ENCODE assay signal across 8 mouse cellular contexts in genomic region chr17:62881791-62882725, GRCm38 (mm10). TPM values are rescaled to one million over a fixed set of nuclear protein-coding genes. Genes with fewer than 3 reads are reported as not detected.
DNase-seq lines count a peak whose midpoint lies in the region; ATAC-seq and TF ChIP-seq lines count a peak whose summit lies in the region.

No protein-coding gene starts in this region.

- H3K9ac ChIP-seq in CH12.LX (ENCODE audit: insufficient read depth, low read depth): no peak overlapping the region
- peak overlapping the region; percentile 91 for H3K9ac ChIP-seq in forebrain, embryonic 12.5 days
- H3K9ac ChIP-seq in heart, postnatal 0 days (replicated peaks; ENCODE audit: low read depth, low read length): peak overlapping the region; percentile 83
- H3K9ac ChIP-seq in liver, embryonic 16.5 days (ENCODE audit: low read depth, low read length): no peak overlapping the region; the same call in 1 of the 2 replicates
- H3K9ac ChIP-seq in neural tube, embryonic 14.5 days (replicated peaks; ENCODE audit: low read depth, low read length): peak overlapping the region; percentile 84

- TF ChIP-seq RAD21 in CH12.LX (IDR thresholded peaks at IDR 0.05; ENCODE audit: low read depth, low read length): no peak

- H3K79me2 ChIP-seq in CH12.LX (replicated peaks; ENCODE audit: control insufficient read depth, extremely low read depth, insufficient read depth, poor library complexity, severe bottlenecking): no peaks in the 10 kb centered on the region

- under 1% methylated on average over 58 of the region's 58 CpGs for WGBS in forebrain, embryonic 12.5 days
- WGBS in heart, postnatal 0 days: 0% methylated on average over 58 of the region's 58 CpGs
- under 1% methylated on average over 58 of the region's 58 CpGs for WGBS in liver, embryonic 16.5 days (ENCODE audit: insufficient replicate concordance)
- under 1% methylated on average over 58 of the region's 58 CpGs for WGBS in neural tube, embryonic 14.5 days
- 2% methylated on average over 58 of the region's 58 CpGs for WGBS in thymus, adult 2 months

- H3K27me3 ChIP-seq in CH12.LX (replicated peaks): no peaks in the 10 kb centered on the region
- H3K27me3 ChIP-seq in forebrain, embryonic 12.5 days: peaks cover 14% of the 10 kb centered on the region; the same call in 1 of the 2 replicates
- H3K27me3 ChIP-seq in heart, postnatal 0 days (ENCODE audit: control insufficient read depth, insufficient read depth, low read length): no peaks in the 10 kb centered on the region; the same call in 1 of the 2 replicates
- H3K27me3 ChIP-seq in liver, embryonic 16.5 days (ENCODE audit: control insufficient read depth, insufficient read depth, low read depth, low read length): peaks cover 62% of the 10 kb centered on the region
- H3K27me3 ChIP-seq in neural tube, embryonic 14.5 days (ENCODE audit: control insufficient read depth, insufficient read depth, low read length): peaks cover 3% of the 10 kb centered on the region; the same call in 1 of the 2 replicates
- H3K27me3 ChIP-seq in thymus, adult 2 months (ENCODE audit: control insufficient read depth, insufficient read depth, low read length): peaks cover 13% of the 10 kb centered on the region

- H3K4me3 ChIP-seq in CH12.LX (replicated peaks in 1 of 3; ENCODE audit: low read depth in 2 of 3, low read length in 2 of 3, poor library complexity in 1 of 3): peak overlapping the region in 1 of 3 experiments; percentile 67
- H3K4me3 ChIP-seq in bone marrow macrophage, adult 2 months (ENCODE audit: insufficient read depth, low read length): peak overlapping the region; percentile 83
- peak overlapping the region; percentile 86 for H3K4me3 ChIP-seq in forebrain, embryonic 12.5 days (replicated peaks)
- peak overlapping the region; percentile 91 for H3K4me3 ChIP-seq in heart, postnatal 0 days (ENCODE audit: low read depth, low read length)
- H3K4me3 ChIP-seq in liver, embryonic 16.5 days (ENCODE audit: low read depth, low read length): peak overlapping the region; percentile 65
- peak overlapping the region; percentile 86 for H3K4me3 ChIP-seq in neural tube, embryonic 14.5 days (ENCODE audit: low read depth, low read length)
- peak overlapping the region; percentile 17 for H3K4me3 ChIP-seq in thymus, adult 2 months (ENCODE audit: control insufficient read depth, insufficient read depth, low read length)

- H3K4me2 ChIP-seq in CH12.LX (ENCODE audit: insufficient read depth, low read depth, poor library complexity, severe bottlenecking): no peak overlapping the region
- H3K4me2 ChIP-seq in forebrain, embryonic 12.5 days: peak overlapping the region; percentile 80
- H3K4me2 ChIP-seq in heart, postnatal 0 days (ENCODE audit: low read depth, low read length): peak overlapping the region; percentile 100
- H3K4me2 ChIP-seq in liver, embryonic 16.5 days (ENCODE audit: low read depth, low read length): peak overlapping the region; percentile 71
- peak overlapping the region; percentile 68 for H3K4me2 ChIP-seq in neural tube, embryonic 14.5 days (ENCODE audit: low read depth, low read length)

- in situ Hi-C loops in CH12.LX (cut with MboI; ENCODE audit: low pct_ligation_motif_present, low pct_unique_long_range_greater_than_20kb, low sequenced_read_pairs): no loop called here

- TF ChIP-seq POLR2A in CH12.LX (IDR thresholded peaks at IDR 0.05; ENCODE audit: low read depth, low read length): no peak
- TF ChIP-seq POLR2A in bone marrow macrophage, adult 2 months (IDR thresholded peaks at IDR 0.05; ENCODE audit: borderline replicate concordance, low read depth, low read length): no peak
- no peak for TF ChIP-seq POLR2A in thymus, adult 2 months (IDR thresholded peaks at IDR 0.05; ENCODE audit: control insufficient read depth, extremely low read depth, insufficient read depth, low read length, poor library complexity)

- H3K36me3 ChIP-seq in CH12.LX (replicated peaks in 1 of 2; ENCODE audit: control insufficient read depth in 1 of 2, insufficient read depth in 1 of 2, low read length in 1 of 2): no peaks in the 10 kb centered on the region
- H3K36me3 ChIP-seq in forebrain, embryonic 12.5 days (replicated peaks): no peaks in the 10 kb centered on the region
- H3K36me3 ChIP-seq in heart, postnatal 0 days (replicated peaks; ENCODE audit: control insufficient read depth, insufficient read depth, low read length): no peaks in the 10 kb centered on the region
- H3K36me3 ChIP-seq in liver, embryonic 16.5 days (ENCODE audit: control insufficient read depth, insufficient read depth): no peaks in the 10 kb centered on the region
- no peaks in the 10 kb centered on the region for H3K36me3 ChIP-seq in neural tube, embryonic 14.5 days (ENCODE audit: control insufficient read depth, insufficient read depth, low read length)
- no peaks in the 10 kb centered on the region for H3K36me3 ChIP-seq in thymus, adult 2 months (ENCODE audit: control insufficient read depth, insufficient read depth, low read length)

- dilution Hi-C loops in CH12.LX (cut with MboI; ENCODE audit: extremely low pct_ligation_motif_present, extremely low pct_unique_long_range_greater_than_20kb, low sequenced_read_pairs): no loop called here

- TF ChIP-seq EP300 in CH12.LX (IDR thresholded peaks at IDR 0.05; ENCODE audit: low read length): no peak
- no peak for TF ChIP-seq EP300 in heart, postnatal 0 days (IDR thresholded peaks at IDR 0.05; ENCODE audit: low read depth)

- peak; percentile 24 for ATAC-seq in forebrain, embryonic 12.5 days (ENCODE audit: low FRiP score)
- peak; percentile 25 for ATAC-seq in heart, postnatal 0 days (ENCODE audit: insufficient read depth, low read depth)
- ATAC-seq in liver, embryonic 16.5 days (ENCODE audit: low read depth): no peak
- ATAC-seq in neural tube, embryonic 14.5 days (ENCODE audit: low read depth): peak; percentile 30

- H3K27ac ChIP-seq in CH12.LX (ENCODE audit: insufficient read depth, low read depth): no peak overlapping the region
- no peak overlapping the region for H3K27ac ChIP-seq in bone marrow macrophage, adult 2 months (ENCODE audit: insufficient read depth, low read depth, low read length)
- peak overlapping the region; percentile 93 for H3K27ac ChIP-seq in forebrain, embryonic 12.5 days
- peak overlapping the region; percentile 86 for H3K27ac ChIP-seq in heart, postnatal 0 days (ENCODE audit: low read depth)
- H3K27ac ChIP-seq in liver, embryonic 16.5 days (ENCODE audit: low read length): no peak overlapping the region; the same call in 1 of the 2 replicates
- peak overlapping the region; percentile 93 for H3K27ac ChIP-seq in neural tube, embryonic 14.5 days (ENCODE audit: low read depth, low read length)
- H3K27ac ChIP-seq in thymus, adult 2 months (ENCODE audit: control insufficient read depth, insufficient read depth, low read length): no peak overlapping the region

- peaks cover 22% of the 10 kb centered on the region for H3K9me3 ChIP-seq in CH12.LX (replicated peaks; ENCODE audit: low read length)
- no peaks in the 10 kb centered on the region for H3K9me3 ChIP-seq in forebrain, embryonic 12.5 days
- no peaks in the 10 kb centered on the region for H3K9me3 ChIP-seq in heart, postnatal 0 days (replicated peaks; ENCODE audit: control insufficient read depth, low read length)
- no peaks in the 10 kb centered on the region for H3K9me3 ChIP-seq in liver, embryonic 16.5 days (replicated peaks; ENCODE audit: control insufficient read depth, low read length)
- no peaks in the 10 kb centered on the region for H3K9me3 ChIP-seq in neural tube, embryonic 14.5 days (ENCODE audit: control insufficient read depth, low read length)

- TF ChIP-seq CTCF in CH12.LX (conservative IDR thresholded peaks at IDR 0.05 in 1 of 2, IDR thresholded peaks at IDR 0.05 in 1 of 2; ENCODE audit: low read depth in 2 of 2, low read length in 2 of 2): no peak
- TF ChIP-seq CTCF in bone marrow macrophage, adult 2 months (IDR thresholded peaks at IDR 0.05; ENCODE audit: low read depth, low read length): no peak
- TF ChIP-seq CTCF in heart, postnatal 0 days (IDR thresholded peaks at IDR 0.05; ENCODE audit: low read depth): no peak
- no peak for TF ChIP-seq CTCF in thymus, adult 2 months (IDR thresholded peaks at IDR 0.05; ENCODE audit: borderline replicate concordance, control insufficient read depth, extremely low read depth, insufficient read depth, low read length, poor library complexity)

- peaks cover 0 to 5% of the 10 kb centered on the region in 2 experiments; a peak in 1 of 4 replicates for H3K4me1 ChIP-seq in CH12.LX (ENCODE audit: control insufficient read depth in 1 of 2, insufficient read depth in 2 of 2)
- H3K4me1 ChIP-seq in bone marrow macrophage, adult 2 months (ENCODE audit: control insufficient read depth, insufficient read depth, low read length): no peaks in the 10 kb centered on the region
- H3K4me1 ChIP-seq in forebrain, embryonic 12.5 days: peaks cover 11% of the 10 kb centered on the region; the same call in 1 of the 2 replicates
- H3K4me1 ChIP-seq in heart, postnatal 0 days (ENCODE audit: control insufficient read depth, insufficient read depth): no peaks in the 10 kb centered on the region
- H3K4me1 ChIP-seq in liver, embryonic 16.5 days (ENCODE audit: control insufficient read depth, low read depth, low read length): no peaks in the 10 kb centered on the region; the same call in 1 of the 2 replicates
- no peaks in the 10 kb centered on the region for H3K4me1 ChIP-seq in neural tube, embryonic 14.5 days (ENCODE audit: control insufficient read depth, insufficient read depth, low read length)
- H3K4me1 ChIP-seq in thymus, adult 2 months (replicated peaks; ENCODE audit: control insufficient read depth, insufficient read depth, low read length): 0 out of 2 replicates have a peak, but pooled peaks cover 6% of the 10 kb centered on the region

- peak; percentile 11 for DNase-seq in CH12.LX (ENCODE audit: extremely low read depth)
- peak; percentile 65 for DNase-seq in heart, postnatal 0 days (ENCODE audit: low spot score)
- peak; percentile 32 to 65 for DNase-seq in kidney, postnatal 25 days
- DNase-seq in thymus, adult 2 months: peak; percentile 6

TF ChIP-seq in CH12.LX, 34 proteins besides CTCF, POLR2A, EP300 and RAD21 (continues in another document):
- TF ChIP-seq USF2 (conservative IDR thresholded peaks at IDR 0.05; ENCODE audit: low read depth, low read length) (no peak), HCFC1 (IDR thresholded peaks at IDR 0.05; ENCODE audit: low read depth, low read length) (no peak)

RNA-seq across cellular contexts. Expression of gene Efna5, which starts 0.9 kb away (rescaled TPM):
- 0.04 TPM in 1 of 2 replicates, not detected in the other for total RNA-seq in CH12.LX (2012; rRNA removed)
- total RNA-seq in CH12.LX (2014; rRNA removed): not detected in 2 replicates
- polyA plus RNA-seq in CH12.LX (2012; ENCODE audit: insufficient read length, low read depth): 0.12 and 0.23 TPM in 2 replicates
- 0.60 TPM in 1 of 2 replicates, not detected in the other for polyA plus RNA-seq in bone marrow macrophage, adult 2 months (2012; ENCODE audit: insufficient read depth, insufficient read length, missing spikeins)
- polyA plus RNA-seq in forebrain, embryonic 12.5 days (2016; fragmentation: Nextera tagmentation; extraction: Ambion mirVana): 45.7 and 47.7 TPM in 2 replicates
- 3.7 and 5.4 TPM in 2 replicates for total RNA-seq in heart, postnatal 0 days (2014; rRNA removed; ENCODE audit: low replicate concordance)
- polyA plus RNA-seq in heart, postnatal 0 days (2015; fragmentation: Nextera tagmentation; extraction: Ambion mirVana): 16.2 and 17.0 TPM in 2 replicates
- polyA plus RNA-seq in liver, embryonic 16.5 days (2015; fragmentation: Nextera tagmentation; extraction: Ambion mirVana): 2.0 and 2.3 TPM in 2 replicates
- 65.4 and 67.4 TPM in 2 replicates for polyA plus RNA-seq in neural tube, embryonic 14.5 days (2014; fragmentation: Nextera tagmentation; extraction: Ambion mirVana)
- polyA plus RNA-seq in thymus, adult 2 months (2012; rRNA removed): 0.80 and 1.9 TPM in 2 replicates

Comparison
In these comparisons a context has a peak if more than half of its experiments do, and no peak if none do; other contexts are left out.
1. DNase-seq: peak in every context shown above with its lines; median percentile 65 in heart, postnatal 0 days; 48 in kidney, postnatal 25 days; 11 in CH12.LX; 6 in thymus, adult 2 months.
2. H3K27ac ChIP-seq: peak in forebrain, embryonic 12.5 days (single experiment), heart, postnatal 0 days (single experiment) and neural tube, embryonic 14.5 days (single experiment); none in CH12.LX (single experiment), bone marrow macrophage, adult 2 months (single experiment), liver, embryonic 16.5 days (single experiment) and thymus, adult 2 months (single experiment).
3. H3K9ac ChIP-seq: peak in forebrain, embryonic 12.5 days (single experiment), heart, postnatal 0 days (single experiment) and neural tube, embryonic 14.5 days (single experiment); none in CH12.LX (single experiment) and liver, embryonic 16.5 days (single experiment).